Mouse (Mus musculus) kidney, adult 11 months (tissue): ENCODE results near the gene Fhit.

Experiments
- DNase-seq: peaks from one replicate; pipeline ENCODE4 v3.0.0; 2022

Gene Fhit

GRCm38 (mm10) chr14:10701707-10702106 lies 460.1 kb downstream of the Fhit start:
- no peak for DNase-seq

- DNase-seq = no peak
These were observed 481.8 kb downstream of the Fhit start for GRCm38 (mm10) chr14:10680041-10680440.

- DNase-seq = no peak
These were observed 482.2 kb downstream of the Fhit start for GRCm38 (mm10) chr14:10679638-10680037.

- no peak for DNase-seq
These were observed 484.2 kb downstream of the Fhit start for GRCm38 (mm10) chr14:10677627-10678026.

- no peak for DNase-seq
These were observed 501.6 kb downstream of the Fhit start for GRCm38 (mm10) chr14:10660247-10660646.

- DNase-seq = no peak
These were observed 502.5 kb downstream of the Fhit start for GRCm38 (mm10) chr14:10659326-10659725.

GRCm38 (mm10) chr14:10658219-10658618 lies 503.6 kb downstream of the Fhit start:
- no peak for DNase-seq

GRCm38 (mm10) chr14:10657364-10657763 lies 504.5 kb downstream of the Fhit start:
- no peak for DNase-seq

- DNase-seq = peak; percentile 26
These were observed 506.0 kb downstream of the Fhit start for GRCm38 (mm10) chr14:10655842-10656241.

- DNase-seq = no peak
These were observed 514.0 kb downstream of the Fhit start for GRCm38 (mm10) chr14:10647832-10648231.

GRCm38 (mm10) chr14:10631783-10632182 lies 530.1 kb downstream of the Fhit start:
- DNase-seq = no peak

GRCm38 (mm10) chr14:10630831-10631360 lies 530.9 kb downstream of the Fhit start:
- DNase-seq = no peak

GRCm38 (mm10) chr14:10593467-10593866 lies 568.4 kb downstream of the Fhit start:
- DNase-seq = no peak

GRCm38 (mm10) chr14:10568937-10569552 lies 592.8 kb downstream of the Fhit start:
- DNase-seq = no peak

GRCm38 (mm10) chr14:10567771-10568170 lies 594.1 kb downstream of the Fhit start:
- no peak for DNase-seq

GRCm38 (mm10) chr14:10554755-10555154 lies 607.1 kb downstream of the Fhit start:
- peak; percentile 6 for DNase-seq

GRCm38 (mm10) chr14:10548632-10549031 lies 613.2 kb downstream of the Fhit start:
- DNase-seq = no peak

- DNase-seq = no peak
These were observed 615.9 kb downstream of the Fhit start for GRCm38 (mm10) chr14:10545916-10546315.

GRCm38 (mm10) chr14:10534862-10535261 lies 627.0 kb downstream of the Fhit start:
- DNase-seq = no peak

- DNase-seq = no peak
These were observed 629.9 kb downstream of the Fhit start for GRCm38 (mm10) chr14:10531748-10532500.

GRCm38 (mm10) chr14:10526800-10527199 lies 635.0 kb downstream of the Fhit start:
- DNase-seq = no peak

- no peak for DNase-seq
These were observed 636.0 kb downstream of the Fhit start for GRCm38 (mm10) chr14:10525786-10526185.

GRCm38 (mm10) chr14:10514026-10514425 lies 647.8 kb downstream of the Fhit start:
- no peak for DNase-seq

GRCm38 (mm10) chr14:10509252-10509651 lies 652.6 kb downstream of the Fhit start:
- DNase-seq = no peak
